Mouse (Mus musculus) C2C12 (cell line): Measurements from ENCODE around the gene Itpr1. TPM values are rescaled to one million over a fixed set of nuclear protein-coding genes. Genes with fewer than 3 reads are reported as not detected.

Source experiments
- H3K27me3 ChIP-seq: one replicate; pipeline ENCODE4 v1.6.1; 2011; ENCODE audit not compliant: control insufficient read depth, insufficient read depth, insufficient read length
- H3K36me3 ChIP-seq: one replicate; pipeline ENCODE4 v1.6.1; 2011; ENCODE audit not compliant: control insufficient read depth, insufficient read depth
- H3K4me3 ChIP-seq: one replicate; pipeline ENCODE4 v1.5.1; 2011; ENCODE audit warnings: mild to moderate bottlenecking, control low read depth; ENCODE audit not compliant: poor library complexity, insufficient read depth, severe bottlenecking
- H3K79me2 ChIP-seq: one replicate; pipeline ENCODE4 v1.6.1; 2011; ENCODE audit not compliant: control insufficient read depth, insufficient read depth
- H3K79me3 ChIP-seq: one replicate; pipeline ENCODE4 v1.6.1; 2011; ENCODE audit warnings: low read depth, control low read depth
- H3ac ChIP-seq: one replicate; pipeline ENCODE3; 2011; ENCODE audit warnings: low read depth; ENCODE audit not compliant: control insufficient read depth, insufficient read length
- CEBPB ChIP-seq: IDR thresholded peaks from one replicate; pipeline ENCODE4 v1.6.1; 2011; ENCODE audit warnings: low read depth, mild to moderate bottlenecking, control low read depth, moderate library complexity
- CTCF ChIP-seq: IDR thresholded peaks from one replicate; pipeline ENCODE4 v1.5.1; 2011; ENCODE audit not compliant: control insufficient read depth, insufficient read depth, insufficient read length
- FOSL1 ChIP-seq: IDR thresholded peaks from one replicate; pipeline ENCODE4 v1.8.0; 2011; ENCODE audit warnings: mild to moderate bottlenecking, low read length; ENCODE audit not compliant: poor library complexity, insufficient read depth, severe bottlenecking
- MAX ChIP-seq: IDR thresholded peaks from one replicate; pipeline ENCODE4 v1.6.1; 2011; ENCODE audit warnings: mild to moderate bottlenecking, control low read depth
- MYOD1 ChIP-seq: IDR thresholded peaks from one replicate; pipeline ENCODE4 v1.6.1; 2011; ENCODE audit warnings: low read depth; ENCODE audit not compliant: control insufficient read depth, insufficient read length
- MYOG ChIP-seq: IDR thresholded peaks from one replicate; pipeline ENCODE4 v1.6.1; 2011; ENCODE audit not compliant: control insufficient read depth, insufficient read length; ENCODE audit errors: extremely low read depth
- USF1 ChIP-seq: IDR thresholded peaks from one replicate; pipeline ENCODE4 v1.6.1; 2011; ENCODE audit warnings: low read depth, mild to moderate bottlenecking, control low read depth, moderate library complexity
- polyA plus RNA-seq: library from polyadenylated mRNA; unstranded; fragments of >200 nt; fragmentation: generic; extraction: Trizol; gene quantifications from one replicate; pipeline ENCODE4 v1.2.1, GENCODE M21; 2012; ENCODE audit warnings: missing spikeins

Itpr1 gene
- polyA plus RNA-seq, 1 experiment = 4.9 TPM

- TF ChIP-seq MAX = no peak
- no peak for TF ChIP-seq FOSL1
- no peak for TF ChIP-seq CEBPB
- TF ChIP-seq MYOG = no peak
- TF ChIP-seq USF1 = no peak
- TF ChIP-seq MYOD1 = no peak
- TF ChIP-seq CTCF = no peak
- H3K36me3 ChIP-seq = no peaks in the 10 kb centered on the region
Observed at GRCm38 (mm10) chr6:108248519-108248918, 35.6 kb downstream of the Itpr1 start.

GRCm38 (mm10) chr6:108249031-108249917 lies 36.4 kb downstream of the Itpr1 start:
- Histone ChIP-seq H3K27me3 (no peaks in the 10 kb centered on the region), H3K79me2 (no peaks in the 10 kb centered on the region), H3K36me3 (no peaks in the 10 kb centered on the region), H3K4me3 (no peak overlapping the region), H3ac (no peak overlapping the region), H3K79me3 (no peaks in the 10 kb centered on the region)
- TF ChIP-seq USF1 = no peak
- TF ChIP-seq CTCF = no peak
- no peak for TF ChIP-seq MYOD1
- no peak for TF ChIP-seq MAX
- TF ChIP-seq FOSL1 = no peak
- TF ChIP-seq CEBPB = no peak
- TF ChIP-seq MYOG = no peak

More at GRCm38 (mm10) chr6:108248519-108248918, 35.6 kb downstream of the Itpr1 start:
- no peaks in the 10 kb centered on the region for H3K79me3 ChIP-seq
- H3K27me3 ChIP-seq = no peaks in the 10 kb centered on the region
- no peak overlapping the region for H3ac ChIP-seq
- no peaks in the 10 kb centered on the region for H3K79me2 ChIP-seq
- H3K4me3 ChIP-seq = no peak overlapping the region

GRCm38 (mm10) chr6:108249918-108250225 lies 37.0 kb downstream of the Itpr1 start:
- TF ChIP-seq CEBPB (no peak), CTCF (no peak), MYOG (no peak), USF1 (no peak), MYOD1 (no peak), FOSL1 (no peak), MAX (no peak)
- Histone ChIP-seq H3K79me2 (no peaks in the 10 kb centered on the region), H3K27me3 (no peaks in the 10 kb centered on the region), H3ac (no peak overlapping the region), H3K4me3 (no peak overlapping the region), H3K36me3 (no peaks in the 10 kb centered on the region), H3K79me3 (no peaks in the 10 kb centered on the region)

GRCm38 (mm10) chr6:108250416-108250815 lies 37.5 kb downstream of the Itpr1 start:
- Histone ChIP-seq H3K79me2 (no peaks in the 10 kb centered on the region), H3K4me3 (no peak overlapping the region), H3ac (no peak overlapping the region), H3K79me3 (no peaks in the 10 kb centered on the region), H3K36me3 (no peaks in the 10 kb centered on the region), H3K27me3 (no peaks in the 10 kb centered on the region)
- TF ChIP-seq CEBPB (no peak), USF1 (no peak), CTCF (no peak), MYOD1 (no peak), MAX (no peak)

- Histone ChIP-seq H3K4me3 (no peak overlapping the region), H3K27me3 (no peaks in the 10 kb centered on the region), H3ac (no peak overlapping the region), H3K79me3 (no peaks in the 10 kb centered on the region), H3K79me2 (no peaks in the 10 kb centered on the region), H3K36me3 (no peaks in the 10 kb centered on the region)
- TF ChIP-seq MAX (no peak), MYOD1 (no peak), MYOG (no peak), CEBPB (no peak), CTCF (no peak)
Observed at GRCm38 (mm10) chr6:108252565-108253360, 39.9 kb downstream of the Itpr1 start.
